Comparison of ENCODE assay signal across 8 mouse cellular contexts in genomic region chr11:100545746-100546085, GRCm38 (mm10). TPM values are rescaled to one million over a fixed set of nuclear protein-coding genes. Genes with fewer than 3 reads are reported as not detected.
DNase-seq lines count a peak whose midpoint lies in the region; ATAC-seq and TF ChIP-seq lines count a peak whose summit lies in the region.

No protein-coding gene starts in this region.

- TF ChIP-seq CTCF in embryonic fibroblast, embryonic 13.5 days (IDR thresholded peaks at IDR 0.05; ENCODE audit: borderline replicate concordance, insufficient read depth, low read length): no peak

- peak overlapping the region; percentile 23; the same call in 1 of the 2 replicates for H3K9ac ChIP-seq in lung, embryonic 15.5 days
- peak overlapping the region; percentile 53 for H3K9ac ChIP-seq in limb, embryonic 12.5 days (replicated peaks)
- peak overlapping the region; percentile 60 for H3K9ac ChIP-seq in neural tube, embryonic 15.5 days (replicated peaks)

- no peak overlapping the region for H3K27ac ChIP-seq in lung, embryonic 15.5 days
- no peak overlapping the region for H3K27ac ChIP-seq in embryonic fibroblast, embryonic 13.5 days (ENCODE audit: insufficient read depth, low read length)
- 0 out of 2 replicates have a peak overlapping the region, but pooled peaks have one; percentile 12 for H3K27ac ChIP-seq in limb, embryonic 12.5 days
- H3K27ac ChIP-seq in neural tube, embryonic 15.5 days (replicated peaks): peak overlapping the region; percentile 77

- peak overlapping the region; percentile 47 for H3K4me3 ChIP-seq in lung, embryonic 15.5 days
- peak overlapping the region; percentile 50 for H3K4me3 ChIP-seq in embryonic fibroblast, embryonic 13.5 days (ENCODE audit: insufficient read depth, low read length)
- peak overlapping the region; percentile 43 for H3K4me3 ChIP-seq in limb, embryonic 12.5 days (replicated peaks)
- peak overlapping the region; percentile 47 for H3K4me3 ChIP-seq in neural tube, embryonic 15.5 days (replicated peaks)

- H3K36me3 ChIP-seq in lung, embryonic 15.5 days: no peaks in the 10 kb centered on the region
- no peaks in the 10 kb centered on the region for H3K36me3 ChIP-seq in limb, embryonic 12.5 days
- no peaks in the 10 kb centered on the region for H3K36me3 ChIP-seq in neural tube, embryonic 15.5 days

- TF ChIP-seq POLR2A in embryonic fibroblast, embryonic 13.5 days (IDR thresholded peaks at IDR 0.05; ENCODE audit: low read depth, low read length): no peak

- H3K9me3 ChIP-seq in lung, embryonic 15.5 days: no peaks in the 10 kb centered on the region
- no peaks in the 10 kb centered on the region for H3K9me3 ChIP-seq in limb, embryonic 12.5 days
- no peaks in the 10 kb centered on the region for H3K9me3 ChIP-seq in neural tube, embryonic 15.5 days (replicated peaks)

- H3K27me3 ChIP-seq in lung, embryonic 15.5 days: no peaks in the 10 kb centered on the region
- no peaks in the 10 kb centered on the region for H3K27me3 ChIP-seq in limb, embryonic 12.5 days
- H3K27me3 ChIP-seq in neural tube, embryonic 15.5 days (replicated peaks): no peaks in the 10 kb centered on the region

- H3K4me1 ChIP-seq in lung, embryonic 15.5 days: peaks cover 12% of the 10 kb centered on the region
- 0 out of 2 replicates have a peak, but pooled peaks cover 2% of the 10 kb centered on the region for H3K4me1 ChIP-seq in embryonic fibroblast, embryonic 13.5 days (ENCODE audit: control insufficient read depth, insufficient read depth, low read length)
- H3K4me1 ChIP-seq in limb, embryonic 12.5 days (replicated peaks): peaks cover 12% of the 10 kb centered on the region; the same call in 1 of the 2 replicates
- peaks cover 15% of the 10 kb centered on the region for H3K4me1 ChIP-seq in neural tube, embryonic 15.5 days

- peak overlapping the region; percentile 77 for H3K4me2 ChIP-seq in lung, embryonic 15.5 days
- H3K4me2 ChIP-seq in limb, embryonic 12.5 days: peak overlapping the region; percentile 58
- peak overlapping the region; percentile 88 for H3K4me2 ChIP-seq in neural tube, embryonic 15.5 days

- no peak for DNase-seq in lung, postnatal 25 days (ENCODE audit: low spot score)
- no peak for DNase-seq in cerebellum, postnatal 4 days (ENCODE audit: low spot score in 2 of 2)
- DNase-seq in layer of hippocampus, adult 9-11 months: no peak
- no peak for DNase-seq in cerebellum, adult 11 months

- WGBS in lung, embryonic 15.5 days: 25% methylated on average over 7 of the region's 7 CpGs
- WGBS in limb, embryonic 12.5 days: 30% methylated on average over 7 of the region's 7 CpGs
- WGBS in neural tube, embryonic 15.5 days: 28% methylated on average over 7 of the region's 7 CpGs

- ATAC-seq in lung, embryonic 15.5 days (ENCODE audit: borderline replicate concordance, extremely low read depth, low FRiP score, low TSS enrichment): no peak; the same call in 1 of the 2 replicates
- peak; percentile 54; the same call in 1 of the 2 replicates for ATAC-seq in limb, embryonic 12.5 days (ENCODE audit: insufficient number of reproducible peaks, insufficient read depth, low FRiP score, low TSS enrichment, low read depth)
- peak; percentile 35; the same call in 1 of the 2 replicates for ATAC-seq in neural tube, embryonic 15.5 days (ENCODE audit: low FRiP score)

RNA-seq across cellular contexts. Expression of gene Ttc25, which starts 0.3 kb away (rescaled TPM):
- 1.6 and 2.6 TPM in 2 replicates for polyA plus RNA-seq in lung, embryonic 15.5 days (2015; fragmentation: Nextera tagmentation; extraction: Ambion mirVana)
- 0.20 TPM in 1 of 2 replicates, not detected in the other for polyA plus RNA-seq in embryonic fibroblast, embryonic 13.5 days (2011; ENCODE audit: insufficient read length, low read depth, missing spikeins)
- polyA plus RNA-seq in limb, embryonic 12.5 days (2016; fragmentation: Nextera tagmentation; extraction: Ambion mirVana): 1.2 and 1.4 TPM in 2 replicates
- polyA plus RNA-seq in neural tube, embryonic 15.5 days (2015; fragmentation: Nextera tagmentation; extraction: Ambion mirVana): 1.2 and 2.1 TPM in 2 replicates

RNA-seq across cellular contexts. Expression of gene Acly, which starts 17.9 kb away (rescaled TPM):
- 151 and 153 TPM in 2 replicates for polyA plus RNA-seq in lung, embryonic 15.5 days (2015; fragmentation: Nextera tagmentation; extraction: Ambion mirVana)
- 111 and 143 TPM in 2 replicates for polyA plus RNA-seq in embryonic fibroblast, embryonic 13.5 days (2011; ENCODE audit: insufficient read length, low read depth, missing spikeins)
- polyA plus RNA-seq in limb, embryonic 12.5 days (2016; fragmentation: Nextera tagmentation; extraction: Ambion mirVana): 186 and 196 TPM in 2 replicates
- polyA plus RNA-seq in neural tube, embryonic 15.5 days (2015; fragmentation: Nextera tagmentation; extraction: Ambion mirVana): 213 and 218 TPM in 2 replicates

RNA-seq across cellular contexts. Expression of gene Cnp, which starts 29.0 kb away (rescaled TPM):
- 28.7 and 32.3 TPM in 2 replicates for polyA plus RNA-seq in lung, embryonic 15.5 days (2015; fragmentation: Nextera tagmentation; extraction: Ambion mirVana)
- polyA plus RNA-seq in embryonic fibroblast, embryonic 13.5 days (2011; ENCODE audit: insufficient read length, low read depth, missing spikeins): 10.1 and 10.6 TPM in 2 replicates
- polyA plus RNA-seq in limb, embryonic 12.5 days (2016; fragmentation: Nextera tagmentation; extraction: Ambion mirVana): 32.3 and 34.5 TPM in 2 replicates
- polyA plus RNA-seq in neural tube, embryonic 15.5 days (2015; fragmentation: Nextera tagmentation; extraction: Ambion mirVana): 62.0 and 74.6 TPM in 2 replicates

Comparison
In these comparisons a context has a peak if more than half of its experiments do, and no peak if none do; other contexts are left out.
1. H3K27ac ChIP-seq: peak in limb, embryonic 12.5 days (single experiment) and neural tube, embryonic 15.5 days (single experiment); none in lung, embryonic 15.5 days (single experiment) and embryonic fibroblast, embryonic 13.5 days (single experiment).
2. Peak in every context shown above with its lines, with median percentiles within 50 percentile points of each other: H3K4me2 ChIP-seq, H3K4me3 ChIP-seq and H3K9ac ChIP-seq.